Mouse (Mus musculus): ENCODE data around the gene Zkscan8. TPM values are rescaled to one million over a fixed set of nuclear protein-coding genes. Genes with fewer than 3 reads are reported as not detected.

Zkscan8 gene
- polyA plus RNA-seq (2017; shearing (Covaris generic)), result 3.2 TPM

DNA sequence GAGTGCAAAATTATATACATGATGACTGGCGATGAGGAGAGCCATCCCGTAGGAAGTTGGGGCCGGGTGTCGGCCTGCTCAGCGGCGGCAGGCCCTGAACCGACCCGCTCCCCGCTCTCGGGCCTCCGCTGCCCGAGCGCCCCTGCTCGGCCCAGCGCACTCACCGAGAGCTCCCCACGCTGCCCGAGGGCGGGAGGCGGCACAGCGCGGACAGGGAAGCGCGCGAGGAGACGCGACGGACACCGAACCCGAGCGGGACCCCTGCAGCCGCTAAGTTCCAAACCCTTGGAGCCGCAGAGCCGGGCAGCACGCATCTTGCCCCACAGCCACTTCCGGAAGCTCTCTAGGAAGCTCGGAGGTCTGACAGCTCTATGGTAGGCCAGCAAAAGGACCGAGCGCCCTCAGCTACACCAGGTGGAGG lies at the start of gene Zkscan8:
TSS of gene Zkscan8 (minus strand) at position 340 of the 421 bp plus-strand sequence.

DNA sequence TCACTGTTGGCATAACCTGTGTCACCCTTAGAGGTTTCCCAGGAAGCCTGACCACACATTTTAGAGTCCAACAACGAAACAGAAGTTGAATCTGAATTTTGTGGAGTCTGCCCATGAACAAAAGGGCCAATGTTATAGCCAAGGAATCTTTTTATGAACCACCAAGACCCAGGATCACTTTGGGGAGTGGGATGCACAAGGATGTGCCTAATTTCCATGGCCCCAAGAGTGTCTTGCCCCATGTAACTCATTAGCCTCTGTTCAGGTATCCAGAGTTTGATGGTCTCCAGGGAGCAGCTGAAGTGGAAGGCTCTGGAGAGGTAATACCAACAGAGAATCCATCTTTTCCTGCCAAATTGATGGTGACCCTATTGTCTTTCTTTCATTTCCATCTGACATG lies 28.9 kb upstream of the Zkscan8 start, which contains the start of gene Olfr1535:
TSS of gene Olfr1535 (minus strand) at position 101 of the 400 bp plus-strand sequence.

DNA sequence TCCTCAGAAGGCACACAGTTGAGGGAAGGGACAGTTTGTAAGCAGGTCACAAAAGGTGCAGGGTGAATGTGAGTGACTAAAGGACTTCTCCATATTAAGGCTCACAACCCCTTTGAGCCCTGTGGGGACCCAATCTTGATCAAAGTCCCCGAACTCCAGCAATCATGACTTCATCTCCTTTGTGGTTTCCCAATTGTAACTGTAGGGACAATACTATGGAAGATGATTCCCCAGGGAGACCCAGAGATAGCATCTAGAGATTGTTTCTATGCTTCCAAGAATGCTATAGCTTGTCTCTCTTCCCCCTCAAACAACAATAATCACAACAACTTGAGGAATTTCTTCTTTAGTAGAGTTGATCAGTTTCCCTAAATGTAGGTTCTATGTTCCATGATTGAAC lies 11.8 kb upstream of the Zkscan8 start, which contains the start of gene Olfr1366:
TSS of gene Olfr1366 (minus strand) at position 101 of the 400 bp plus-strand sequence.

DNA sequence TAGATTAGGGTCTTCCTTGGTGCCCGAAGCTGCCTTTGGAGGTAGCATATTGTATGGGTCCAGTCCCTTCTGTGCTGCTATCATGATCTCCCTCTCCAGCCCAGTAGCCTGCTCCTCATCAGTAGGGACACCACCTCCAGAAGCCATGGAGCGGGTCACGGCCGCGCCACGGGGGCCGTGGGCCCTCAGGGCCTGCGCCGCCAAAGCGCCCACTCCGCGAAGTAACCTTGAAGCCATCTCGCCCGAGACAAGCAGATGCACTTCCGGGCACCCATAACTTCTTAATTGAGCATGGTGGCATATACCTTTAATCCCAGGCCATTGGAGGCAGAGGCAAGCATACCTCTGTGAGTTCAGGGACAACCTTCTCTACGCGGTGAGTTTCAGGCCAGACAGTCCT lies 29.7 kb downstream of the Zkscan8 start, which contains the start of gene Gm11273:
TSS of gene Gm11273 (minus strand) at position 237 of the 400 bp plus-strand sequence.

DNA sequence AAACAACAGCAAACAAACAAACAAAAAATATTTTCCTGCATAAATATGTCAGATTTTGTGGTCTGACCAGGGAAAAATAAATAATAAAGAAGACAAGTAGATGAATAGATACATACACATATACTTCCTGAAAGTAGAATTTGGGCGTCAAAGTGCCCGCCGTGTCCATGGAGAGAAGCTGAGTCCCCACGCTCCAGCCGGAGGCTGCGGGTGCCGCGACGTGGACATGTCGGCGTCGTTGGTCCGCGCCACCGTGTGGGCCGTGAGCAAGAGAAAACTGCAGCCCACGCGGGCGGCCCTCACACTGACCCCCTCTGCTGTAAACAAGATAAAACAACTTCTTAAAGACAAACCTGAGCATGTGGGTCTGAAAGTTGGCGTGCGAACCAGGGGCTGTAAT lies 35.8 kb downstream of the Zkscan8 start, which contains the start of gene AK157302:
TSS of gene AK157302 (plus strand) at position 144 of the 400 bp plus-strand sequence.

DNA sequence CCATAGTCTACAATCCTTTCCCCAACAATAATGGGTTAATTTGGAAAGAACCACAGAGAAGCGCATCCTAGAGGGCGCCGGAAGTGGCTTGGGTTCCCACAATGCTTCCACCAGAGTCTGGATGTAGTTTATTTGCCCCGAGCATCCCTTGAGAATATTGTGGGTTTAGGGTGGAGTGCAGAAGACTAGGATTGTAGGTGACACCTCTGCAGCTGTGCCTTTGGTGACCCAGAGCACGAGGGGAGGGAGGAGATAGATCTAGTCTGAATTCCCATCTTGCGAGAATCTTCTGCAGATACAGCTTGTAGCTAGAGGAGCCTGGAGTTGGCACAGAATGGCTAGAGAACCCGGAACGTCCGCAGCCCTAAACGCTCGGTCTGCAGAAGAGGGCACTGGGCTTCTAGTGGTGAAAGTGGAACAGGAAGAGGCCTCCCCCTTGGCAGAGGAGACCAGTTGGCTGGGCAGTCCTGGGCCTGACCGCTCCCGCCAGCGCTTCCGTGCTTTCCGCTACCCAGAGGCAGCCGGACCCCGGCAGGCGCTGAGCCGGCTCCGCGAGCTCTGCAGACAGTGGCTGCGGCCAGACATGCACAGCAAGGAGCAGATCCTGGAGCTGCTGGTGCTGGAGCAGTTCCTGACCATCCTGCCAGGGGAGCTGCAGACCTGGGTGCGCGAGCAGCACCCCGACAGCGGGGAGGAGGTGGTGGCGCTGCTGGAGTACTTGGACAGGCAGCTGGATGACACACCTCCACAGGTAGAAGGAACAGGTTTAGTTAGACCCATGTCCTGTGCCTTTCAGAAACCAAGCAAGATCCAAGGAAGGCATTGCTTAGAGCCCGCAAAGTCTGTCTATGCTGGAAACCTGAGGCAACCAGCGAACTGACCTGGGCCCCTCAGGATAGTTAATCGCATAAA lies 51.9 kb downstream of the Zkscan8 start, which contains the start of the genes Zkscan4 and Gm10065:
TSS of gene Zkscan4 (plus strand) at position 149 of the 912 bp plus-strand sequence.
TSS of gene Gm10065 (minus strand) at position 683 of the 912 bp plus-strand sequence.

DNA sequence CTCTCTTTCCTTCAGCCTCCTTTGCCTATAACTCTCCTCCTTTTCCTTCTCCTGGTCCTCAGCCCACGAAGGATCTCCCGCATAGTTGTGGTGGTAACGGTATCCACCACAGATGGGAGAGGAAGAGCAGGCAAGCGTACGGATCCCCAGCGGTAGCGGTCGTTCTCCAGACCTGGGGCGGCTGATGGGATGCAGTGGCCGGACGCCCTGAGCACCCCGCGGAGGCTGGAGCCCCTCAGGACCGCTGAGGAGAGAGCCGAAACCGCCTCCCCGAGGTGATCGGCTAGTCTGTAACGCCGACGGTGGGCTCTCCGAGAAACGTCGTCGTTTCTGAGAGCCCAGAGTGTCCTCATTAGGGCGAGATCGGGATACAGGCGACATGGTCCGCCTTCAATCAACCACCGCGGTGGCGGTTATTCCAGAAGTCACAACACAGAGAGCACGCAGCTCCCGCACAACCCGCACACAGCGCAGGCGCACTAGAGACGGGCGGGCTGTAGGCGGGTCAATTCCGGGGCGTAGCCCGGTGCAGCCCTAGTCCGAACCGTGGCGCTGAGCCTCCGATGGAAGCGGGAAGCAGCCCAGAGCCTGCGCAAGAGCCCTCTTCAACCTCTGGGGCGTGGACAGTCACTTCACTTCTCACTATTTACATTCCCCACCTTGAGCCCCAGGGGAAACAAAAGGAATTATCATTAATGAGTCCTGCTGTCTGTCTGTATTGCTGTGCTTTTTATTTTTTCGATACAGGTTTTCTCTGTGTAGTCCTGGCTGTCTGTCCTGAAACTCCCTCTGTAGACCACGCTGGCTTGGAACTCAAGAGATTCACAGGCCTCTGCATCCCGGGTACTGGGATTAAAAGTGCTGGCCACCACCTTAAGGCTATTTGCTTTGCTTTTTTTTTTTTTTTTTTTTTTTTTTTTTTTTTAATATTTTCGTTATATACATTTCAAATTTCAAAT lies 62.6 kb downstream of the Zkscan8 start, which contains the start of gene Nkapl:
TSS of gene Nkapl (minus strand) at position 449 of the 959 bp plus-strand sequence.

Other genes with a start within 250 kb of the Zkscan8 start
- gene Gpx5, start 238.4 kb downstream of the Zkscan8 start, polyA plus RNA-seq (2017; shearing (Covaris generic)), result 0.22 TPM
- gene Gpx6, start 219.0 kb downstream of the Zkscan8 start, polyA plus RNA-seq (2017; shearing (Covaris generic)), result not detected
- gene Olfr1367, start 184.2 kb downstream of the Zkscan8 start, polyA plus RNA-seq (2017; shearing (Covaris generic)), result not detected
- gene Zscan12, start 168.3 kb downstream of the Zkscan8 start, polyA plus RNA-seq (2017; shearing (Covaris generic)), result 3.6 TPM
- 38.3 TPM for gene Zkscan3, start 128.4 kb downstream of the Zkscan8 start, polyA plus RNA-seq (2017; shearing (Covaris generic))
- 0.21 TPM for gene Pgbd1, start 90.1 kb downstream of the Zkscan8 start, polyA plus RNA-seq (2017; shearing (Covaris generic))
- 7.0 TPM for gene Zscan26, start 77.4 kb downstream of the Zkscan8 start, polyA plus RNA-seq (2017; shearing (Covaris generic))
- gene Nkapl, start 62.6 kb downstream of the Zkscan8 start, polyA plus RNA-seq (2017; shearing (Covaris generic)), result not detected
- not detected for gene Zkscan4, start 52.2 kb downstream of the Zkscan8 start, polyA plus RNA-seq (2017; shearing (Covaris generic))
- not detected for gene Gm10065, start 51.7 kb downstream of the Zkscan8 start, polyA plus RNA-seq (2017; shearing (Covaris generic))
- gene AK157302, start 35.9 kb downstream of the Zkscan8 start, polyA plus RNA-seq (2017; shearing (Covaris generic)), result 0.20 TPM
- gene Gm11273, start 29.7 kb downstream of the Zkscan8 start, polyA plus RNA-seq (2017; shearing (Covaris generic)), result 5.8 TPM
- not detected for gene Olfr1366, start 11.7 kb upstream of the Zkscan8 start, polyA plus RNA-seq (2017; shearing (Covaris generic))
- gene Olfr1535, start 28.8 kb upstream of the Zkscan8 start, polyA plus RNA-seq (2017; shearing (Covaris generic)), result not detected
- not detected for gene Olfr1364, start 50.6 kb upstream of the Zkscan8 start, polyA plus RNA-seq (2017; shearing (Covaris generic))
- not detected for gene Olfr1362, start 82.9 kb upstream of the Zkscan8 start, polyA plus RNA-seq (2017; shearing (Covaris generic))
- not detected for gene Olfr11, start 111.4 kb upstream of the Zkscan8 start, polyA plus RNA-seq (2017; shearing (Covaris generic))
- gene Olfr1361, start 132.3 kb upstream of the Zkscan8 start, polyA plus RNA-seq (2017; shearing (Covaris generic)), result not detected
- gene Olfr1360, start 146.3 kb upstream of the Zkscan8 start, polyA plus RNA-seq (2017; shearing (Covaris generic)), result not detected
- gene Olfr1359, start 167.0 kb upstream of the Zkscan8 start, polyA plus RNA-seq (2017; shearing (Covaris generic)), result not detected
- gene Hist1h2bl, start 185.0 kb upstream of the Zkscan8 start, polyA plus RNA-seq (2017; shearing (Covaris generic)), result not detected
- not detected for gene Hist1h2ai, start 185.3 kb upstream of the Zkscan8 start, polyA plus RNA-seq (2017; shearing (Covaris generic))
- not detected for gene Hist1h3h, start 186.5 kb upstream of the Zkscan8 start, polyA plus RNA-seq (2017; shearing (Covaris generic))
- gene Hist1h2bm, start 190.9 kb upstream of the Zkscan8 start, polyA plus RNA-seq (2017; shearing (Covaris generic)), result not detected
- not detected for gene Hist1h4j, start 203.9 kb upstream of the Zkscan8 start, polyA plus RNA-seq (2017; shearing (Covaris generic))
- not detected for gene Hist1h4k, start 219.4 kb upstream of the Zkscan8 start, polyA plus RNA-seq (2017; shearing (Covaris generic))
- not detected for gene Hist1h2ak, start 222.7 kb upstream of the Zkscan8 start, polyA plus RNA-seq (2017; shearing (Covaris generic))
- 1.1 TPM for gene Hist1h2bn, start 223.0 kb upstream of the Zkscan8 start, polyA plus RNA-seq (2017; shearing (Covaris generic))
- 0.70 TPM for gene Hist1h1b, start 249.5 kb upstream of the Zkscan8 start, polyA plus RNA-seq (2017; shearing (Covaris generic))